Mouse (Mus musculus): ENCODE measurements around the gene Ydjc. TPM values are rescaled to one million over a fixed set of nuclear protein-coding genes. Genes with fewer than 3 reads are reported as not detected.

The Ydjc gene
- polyA plus RNA-seq, 1 experiment from 2014 or later = 6.8 TPM

- H3K9me3 ChIP-seq (ENCODE audit: control insufficient read depth, low read length) = no peaks in the 10 kb centered on the region
- no peak overlapping the region for H3K27ac ChIP-seq (ENCODE audit: low read depth, low read length)
- H3K4me1 ChIP-seq (ENCODE audit: control insufficient read depth, insufficient read depth, low read length) = no peaks in the 10 kb centered on the region
- ATAC-seq (ENCODE audit: low FRiP score) (no peak), DNase-seq (ENCODE audit: low spot score, missing footprints) (peak; percentile 12)
- no peak overlapping the region for H3K4me2 ChIP-seq
- WGBS = 95% methylated on average over 3 of the region's 3 CpGs
- H3K27me3 ChIP-seq (ENCODE audit: control insufficient read depth, insufficient read depth, low read length) = no peaks in the 10 kb centered on the region
- H3K4me3 ChIP-seq (ENCODE audit: low read depth, low read length) = no peak overlapping the region
- H3K36me3 ChIP-seq (ENCODE audit: control insufficient read depth, insufficient read depth, low read length) = no peaks in the 10 kb centered on the region; the same call in 1 of the 2 replicates
- no peak overlapping the region for H3K9ac ChIP-seq (ENCODE audit: low read length)
Measured at GRCm38 (mm10) chr16:17179706-17180105, 35.3 kb downstream of the Ydjc start.

DNA sequence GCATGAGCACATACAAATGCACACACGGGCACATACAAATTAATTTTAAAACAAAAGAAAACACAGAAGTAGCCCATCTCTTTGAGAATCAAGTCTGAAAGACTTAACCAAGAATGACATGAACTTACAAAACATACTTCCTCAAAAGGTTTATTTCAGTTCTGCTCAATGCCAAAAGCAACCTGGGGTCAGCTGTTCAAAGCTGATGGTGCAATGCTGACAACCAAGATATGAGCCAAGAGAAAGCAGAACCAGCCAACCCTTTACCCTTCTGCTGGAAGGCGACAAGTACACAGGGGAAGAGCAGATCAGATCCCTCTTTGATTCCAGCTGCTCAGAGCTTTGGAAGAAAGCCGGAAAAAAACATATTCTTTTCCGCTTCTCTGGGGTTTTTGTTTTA, 37.0 kb downstream of the Ydjc start:
- peaks cover 3% of the 10 kb centered on the region; the same call in 1 of the 2 replicates for H3K36me3 ChIP-seq (ENCODE audit: control insufficient read depth, insufficient read depth, low read length)
- ATAC-seq (ENCODE audit: low FRiP score) (no peak), DNase-seq (ENCODE audit: low spot score, missing footprints) (no peak)
- H3K27me3 ChIP-seq (ENCODE audit: control insufficient read depth, insufficient read depth, low read length) = no peaks in the 10 kb centered on the region
- no peak overlapping the region for H3K4me3 ChIP-seq (ENCODE audit: low read depth, low read length)
- H3K4me1 ChIP-seq (ENCODE audit: control insufficient read depth, insufficient read depth, low read length) = no peaks in the 10 kb centered on the region
- 94% methylated on average over 4 of the region's 4 CpGs for WGBS
- H3K9ac ChIP-seq (ENCODE audit: low read length) = no peak overlapping the region
- no peaks in the 10 kb centered on the region for H3K9me3 ChIP-seq (ENCODE audit: control insufficient read depth, low read length)
- no peak overlapping the region for H3K4me2 ChIP-seq
- no peak overlapping the region for H3K27ac ChIP-seq (ENCODE audit: low read depth, low read length)

GRCm38 (mm10) chr16:17182136-17182535, 37.7 kb downstream of the Ydjc start:
- Histone ChIP-seq H3K4me3 (ENCODE audit: low read depth, low read length) (no peak overlapping the region), H3K27ac (ENCODE audit: low read depth, low read length) (no peak overlapping the region), H3K27me3 (ENCODE audit: control insufficient read depth, insufficient read depth, low read length) (no peaks in the 10 kb centered on the region), H3K9ac (ENCODE audit: low read length) (no peak overlapping the region), H3K9me3 (ENCODE audit: control insufficient read depth, low read length) (no peaks in the 10 kb centered on the region), H3K4me2 (no peak overlapping the region), H3K36me3 (ENCODE audit: control insufficient read depth, insufficient read depth, low read length) (peaks cover 6% of the 10 kb centered on the region; the same call in 1 of the 2 replicates), H3K4me1 (ENCODE audit: control insufficient read depth, insufficient read depth, low read length) (no peaks in the 10 kb centered on the region)
- DNase-seq (ENCODE audit: low spot score, missing footprints) = peak; percentile 65
- WGBS = 97% methylated on average over 2 of the region's 2 CpGs
- no peak for ATAC-seq (ENCODE audit: low FRiP score)

DNA sequence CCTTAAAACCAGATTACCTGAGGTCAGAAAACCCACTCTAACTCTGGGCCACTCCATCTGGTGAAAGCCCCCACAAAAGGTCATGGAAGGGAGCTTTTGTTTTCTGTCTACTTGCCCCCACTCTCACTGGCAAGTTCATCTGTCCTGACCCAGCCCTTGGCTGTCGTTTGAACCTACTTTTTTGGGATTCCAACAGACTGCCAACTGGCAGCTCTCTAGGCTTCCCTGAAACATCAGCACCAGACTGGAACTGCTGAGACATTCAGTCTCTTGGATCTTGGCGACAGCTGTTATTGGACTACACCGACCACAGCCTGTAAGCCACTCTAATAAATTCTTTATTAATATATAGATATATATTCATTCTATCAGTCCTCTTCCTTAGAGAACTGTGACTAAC, 38.6 kb downstream of the Ydjc start:
- WGBS = 85% methylated on average over 3 of the region's 3 CpGs
- no peak overlapping the region for H3K27ac ChIP-seq (ENCODE audit: low read depth, low read length)
- ATAC-seq (ENCODE audit: low FRiP score) (no peak), DNase-seq (ENCODE audit: low spot score, missing footprints) (no peak)
- H3K4me2 ChIP-seq = no peak overlapping the region
- no peak overlapping the region for H3K4me3 ChIP-seq (ENCODE audit: low read depth, low read length)
- H3K27me3 ChIP-seq (ENCODE audit: control insufficient read depth, insufficient read depth, low read length) = no peaks in the 10 kb centered on the region
- H3K9ac ChIP-seq (ENCODE audit: low read length) = no peak overlapping the region
- peaks cover 6% of the 10 kb centered on the region; the same call in 1 of the 2 replicates for H3K36me3 ChIP-seq (ENCODE audit: control insufficient read depth, insufficient read depth, low read length)
- H3K4me1 ChIP-seq (ENCODE audit: control insufficient read depth, insufficient read depth, low read length) = no peaks in the 10 kb centered on the region
- H3K9me3 ChIP-seq (ENCODE audit: control insufficient read depth, low read length) = no peaks in the 10 kb centered on the region

DNA sequence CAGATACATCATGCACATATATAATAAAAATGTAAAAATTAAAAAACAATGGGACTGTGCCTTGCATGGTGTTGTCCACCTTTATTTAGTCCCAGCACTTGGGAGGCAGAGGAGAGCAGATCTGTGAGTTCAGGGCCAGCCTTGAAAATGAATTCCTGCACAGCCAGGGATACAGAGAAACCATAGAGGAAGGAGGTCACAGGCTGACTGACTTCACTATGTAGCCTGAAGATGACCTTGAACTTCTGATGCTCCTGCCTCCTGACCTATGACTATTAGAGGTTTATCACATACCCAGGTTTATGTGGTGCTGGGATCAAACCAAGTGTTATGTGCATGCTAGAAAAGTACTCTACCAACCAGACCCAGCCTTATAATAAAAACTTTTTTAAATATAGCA, 41.1 kb downstream of the Ydjc start:
- H3K27ac ChIP-seq (ENCODE audit: low read depth, low read length) = no peak overlapping the region
- no peak overlapping the region for H3K4me3 ChIP-seq (ENCODE audit: low read depth, low read length)
- no peak overlapping the region for H3K9ac ChIP-seq (ENCODE audit: low read length)
- H3K27me3 ChIP-seq (ENCODE audit: control insufficient read depth, insufficient read depth, low read length) = no peaks in the 10 kb centered on the region
- DNase-seq (ENCODE audit: low spot score, missing footprints) (peak; percentile 60), ATAC-seq (ENCODE audit: low FRiP score) (no peak)
- H3K4me2 ChIP-seq = no peak overlapping the region
- H3K9me3 ChIP-seq (ENCODE audit: control insufficient read depth, low read length) = no peaks in the 10 kb centered on the region
- H3K4me1 ChIP-seq (ENCODE audit: control insufficient read depth, insufficient read depth, low read length) = no peaks in the 10 kb centered on the region
- H3K36me3 ChIP-seq (ENCODE audit: control insufficient read depth, insufficient read depth, low read length) = 0 out of 2 replicates have a peak, but pooled peaks cover 6% of the 10 kb centered on the region

DNA sequence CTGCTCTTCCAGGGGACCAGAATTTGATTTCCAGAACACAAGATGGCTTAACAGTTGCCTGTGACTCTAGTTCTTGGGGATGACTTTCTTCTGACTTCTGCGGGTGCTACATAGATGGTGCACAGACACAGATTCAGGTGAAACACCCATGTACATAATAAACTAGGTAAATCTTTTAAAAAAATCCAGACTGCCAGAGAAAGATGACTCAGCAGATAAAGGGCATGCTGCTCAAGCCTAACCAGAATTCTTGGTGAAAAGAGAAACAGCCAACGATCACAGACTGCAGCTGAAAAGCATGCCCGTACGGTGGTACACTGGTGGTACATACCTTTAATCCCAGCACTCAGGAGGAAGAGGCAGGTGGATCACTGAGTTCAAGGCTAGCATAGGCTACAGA, 49.4 kb downstream of the Ydjc start:
- Histone ChIP-seq H3K4me2 (no peak overlapping the region), H3K27me3 (ENCODE audit: control insufficient read depth, insufficient read depth, low read length) (no peaks in the 10 kb centered on the region), H3K36me3 (ENCODE audit: control insufficient read depth, insufficient read depth, low read length) (peaks cover 2% of the 10 kb centered on the region; the same call in 1 of the 2 replicates), H3K27ac (ENCODE audit: low read depth, low read length) (no peak overlapping the region), H3K9ac (ENCODE audit: low read length) (no peak overlapping the region), H3K4me1 (ENCODE audit: control insufficient read depth, insufficient read depth, low read length) (no peaks in the 10 kb centered on the region), H3K4me3 (ENCODE audit: low read depth, low read length) (no peak overlapping the region), H3K9me3 (ENCODE audit: control insufficient read depth, low read length) (no peaks in the 10 kb centered on the region)
- no peak for ATAC-seq (ENCODE audit: low FRiP score)
- WGBS = 96% methylated on average over 4 of the region's 4 CpGs
- no peak for DNase-seq (ENCODE audit: low spot score, missing footprints)

DNA sequence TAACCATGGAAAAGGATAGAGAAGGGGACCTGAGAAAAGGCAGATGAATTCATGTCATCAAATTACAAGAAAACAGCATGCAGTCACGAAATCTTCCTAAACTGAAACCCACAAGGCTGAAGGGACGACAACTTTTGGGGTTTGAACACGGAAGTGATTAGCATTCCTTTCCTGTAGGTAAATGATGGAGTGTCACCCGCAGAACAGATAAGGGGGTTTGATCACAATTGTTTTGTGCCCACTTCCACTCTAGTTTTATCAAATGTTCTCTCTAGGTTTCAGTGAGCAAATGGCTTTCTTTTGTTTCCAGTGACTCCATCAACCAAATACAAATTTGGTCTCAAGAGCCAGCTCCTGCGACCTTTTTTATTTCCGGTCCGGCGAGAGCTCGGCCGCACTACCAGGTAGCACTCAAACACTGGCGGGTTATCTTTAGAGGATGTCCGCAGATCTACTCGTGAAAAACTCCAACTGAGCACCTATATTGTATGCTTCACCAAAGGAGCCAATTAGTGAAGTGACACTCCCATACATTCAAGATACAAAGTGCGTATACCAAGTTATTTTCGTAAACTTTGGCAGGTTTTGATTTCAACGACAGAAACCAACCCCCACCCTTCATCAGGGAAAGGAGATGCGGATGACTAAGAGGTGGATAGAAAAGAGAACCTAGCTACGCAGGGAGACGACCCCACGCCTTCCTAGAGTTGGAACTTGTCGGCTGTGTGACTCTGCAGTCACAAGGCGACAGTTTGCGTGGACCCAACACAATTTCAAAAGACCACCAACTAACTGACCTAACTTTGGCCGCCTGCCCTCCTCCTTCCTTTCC, 55.9 kb downstream of the Ydjc start:
- no peak; the same call in 1 of the 2 replicates for ATAC-seq (ENCODE audit: low FRiP score)
- peaks cover 13% of the 10 kb centered on the region for H3K4me1 ChIP-seq (ENCODE audit: control insufficient read depth, insufficient read depth, low read length)
- H3K9me3 ChIP-seq (ENCODE audit: control insufficient read depth, low read length) = no peaks in the 10 kb centered on the region
- no peaks in the 10 kb centered on the region for H3K27me3 ChIP-seq (ENCODE audit: control insufficient read depth, insufficient read depth, low read length)
- H3K4me2 ChIP-seq = peak overlapping the region; percentile 88
- WGBS = 11% methylated on average over 24 of the region's 24 CpGs
- DNase-seq (ENCODE audit: low spot score, missing footprints) = peak; percentile 86
- H3K4me3 ChIP-seq (ENCODE audit: low read depth, low read length) = peak overlapping the region; percentile 79
- H3K27ac ChIP-seq (ENCODE audit: low read depth, low read length) = no peak overlapping the region
- no peaks in the 10 kb centered on the region for H3K36me3 ChIP-seq (ENCODE audit: control insufficient read depth, insufficient read depth, low read length)
- H3K9ac ChIP-seq (ENCODE audit: low read length) = peak overlapping the region; percentile 95

- no peaks in the 10 kb centered on the region for H3K36me3 ChIP-seq (ENCODE audit: control insufficient read depth, insufficient read depth, low read length)
- peak; percentile 98 for DNase-seq (ENCODE audit: low spot score, missing footprints)
- H3K4me1 ChIP-seq (ENCODE audit: control insufficient read depth, insufficient read depth, low read length) = peaks cover 13% of the 10 kb centered on the region
- WGBS = under 1% methylated on average over 61 of the region's 72 CpGs
- 0 out of 2 replicates have a peak overlapping the region, but pooled peaks have one; percentile 3 for H3K27ac ChIP-seq (ENCODE audit: low read depth, low read length)
- H3K9me3 ChIP-seq (ENCODE audit: control insufficient read depth, low read length) = no peaks in the 10 kb centered on the region
- H3K27me3 ChIP-seq (ENCODE audit: control insufficient read depth, insufficient read depth, low read length) = no peaks in the 10 kb centered on the region
- ATAC-seq (ENCODE audit: low FRiP score) = peak; percentile 89
- peak overlapping the region; percentile 88 for H3K4me2 ChIP-seq
- H3K4me3 ChIP-seq (ENCODE audit: low read depth, low read length) = peak overlapping the region; percentile 79
- H3K9ac ChIP-seq (ENCODE audit: low read length) = peak overlapping the region; percentile 95
Measured at GRCm38 (mm10) chr16:17200953-17201707, 56.7 kb downstream of the Ydjc start.

DNA sequence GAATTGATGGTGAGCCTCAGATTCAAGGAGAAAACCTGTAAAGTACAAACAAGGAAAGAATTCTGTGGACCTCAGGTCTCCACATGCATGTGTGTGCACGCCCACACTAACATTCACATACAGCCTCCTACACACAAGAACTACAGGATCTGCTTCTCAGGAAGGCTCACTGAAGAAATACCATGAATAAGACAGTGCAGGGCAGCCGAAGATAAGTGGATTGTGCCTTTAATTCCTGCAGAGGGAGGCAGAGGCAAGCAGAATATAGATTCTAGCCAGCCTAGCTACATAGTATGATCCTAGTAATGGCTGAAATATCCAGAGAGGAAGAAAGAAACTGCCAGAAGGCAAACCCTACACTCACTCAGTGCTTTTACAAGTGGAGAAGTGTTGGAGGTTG, 57.6 kb downstream of the Ydjc start:
- Histone ChIP-seq H3K4me2 (no peak overlapping the region), H3K4me3 (ENCODE audit: low read depth, low read length) (no peak overlapping the region), H3K27me3 (ENCODE audit: control insufficient read depth, insufficient read depth, low read length) (no peaks in the 10 kb centered on the region), H3K4me1 (ENCODE audit: control insufficient read depth, insufficient read depth, low read length) (peaks cover 13% of the 10 kb centered on the region), H3K36me3 (ENCODE audit: control insufficient read depth, insufficient read depth, low read length) (no peaks in the 10 kb centered on the region), H3K27ac (ENCODE audit: low read depth, low read length) (no peak overlapping the region), H3K9me3 (ENCODE audit: control insufficient read depth, low read length) (no peaks in the 10 kb centered on the region), H3K9ac (ENCODE audit: low read length) (no peak overlapping the region)
- 62% methylated on average over 2 of the region's 2 CpGs for WGBS
- no peak for ATAC-seq (ENCODE audit: low FRiP score)
- DNase-seq (ENCODE audit: low spot score, missing footprints) = no peak

Measured in midbrain, embryonic 11.5 days (tissue).